Mouse (Mus musculus) CH12.LX (cell line): ENCODE results near the gene Lrrc1. TPM values are rescaled to one million over a fixed set of nuclear protein-coding genes. Genes with fewer than 3 reads are reported as not detected.

Experiments used
- DNase-seq: peaks from one replicate; pipeline ENCODE4 v3.0.0-alpha.2; 2013; ENCODE audit errors: extremely low read depth
- H3K27ac ChIP-seq: 2 replicates; pipeline ENCODE4 v1.5.1; 2012; ENCODE audit warnings: low read depth, mild to moderate bottlenecking, control low read depth, moderate library complexity; ENCODE audit not compliant: insufficient read depth
- H3K27me3 ChIP-seq: replicated peaks from 2 replicates; pipeline ENCODE3; 2012; ENCODE audit warnings: inconsistent platforms
- H3K36me3 ChIP-seq, 2 experiments: replicated peaks in 1 of 2; 2 replicates each; pipeline versions ENCODE3 to v1.6.1; 2012; ENCODE audit warnings: inconsistent platforms in 1 of 2, low read length in 1 of 2, mild to moderate bottlenecking in 1 of 2, mixed read lengths in 1 of 2, moderate library complexity in 1 of 2; ENCODE audit not compliant: control insufficient read depth in 1 of 2, insufficient read depth in 1 of 2
- H3K4me1 ChIP-seq, 2 experiments: 2 replicates each; pipeline ENCODE4 v1.6.1; 2012; ENCODE audit warnings: inconsistent platforms in 1 of 2, moderate library complexity in 1 of 2; ENCODE audit not compliant: insufficient read depth in 2 of 2, control insufficient read depth in 1 of 2
- H3K4me2 ChIP-seq: 2 replicates; pipeline ENCODE4 v1.6.1; 2012; ENCODE audit warnings: low read depth, mild to moderate bottlenecking, control low read depth; ENCODE audit not compliant: poor library complexity, insufficient read depth, severe bottlenecking
- H3K4me3 ChIP-seq, 3 experiments: fragments of 150-350 bp in 1 of 3; sonication (generic) in 1 of 3; replicated peaks in 1 of 3; 2 replicates each; pipeline versions ENCODE3 to v1.5.1; 2011 to 2012; ENCODE audit warnings: low read depth in 2 of 3, low read length in 2 of 3, mild to moderate bottlenecking in 2 of 3, moderate library complexity in 2 of 3, control low read depth in 1 of 3, improper control_type of control experiment in 1 of 3, inconsistent platforms in 1 of 3, mixed read lengths in 1 of 3; ENCODE audit not compliant: poor library complexity in 1 of 3
- H3K79me2 ChIP-seq: replicated peaks from 2 replicates; pipeline ENCODE4 v1.6.1; 2012; ENCODE audit warnings: mild to moderate bottlenecking, moderate library complexity; ENCODE audit not compliant: control insufficient read depth, poor library complexity, insufficient read depth, severe bottlenecking; ENCODE audit errors: extremely low read depth
- H3K9ac ChIP-seq: 2 replicates; pipeline ENCODE4 v1.6.1; 2012; ENCODE audit warnings: low read depth, mild to moderate bottlenecking, control low read depth, moderate library complexity; ENCODE audit not compliant: insufficient read depth
- H3K9me3 ChIP-seq: replicated peaks from 2 replicates; pipeline ENCODE3; 2012; ENCODE audit warnings: low read length, inconsistent platforms, mixed read lengths
- CHD1 ChIP-seq: IDR thresholded peaks from 2 replicates; pipeline ENCODE4 v1.6.1; 2012; ENCODE audit warnings: low read depth, low read length, improper control_type of control experiment, inconsistent platforms
- CTCF ChIP-seq, 2 experiments: IDR thresholded peaks in 1 of 2; conservative IDR thresholded peaks in 1 of 2; 2 replicates each; pipeline ENCODE4 v1.5.1; 2011 to 2012; ENCODE audit warnings: low read depth in 2 of 2, low read length in 2 of 2, improper control_type of control experiment in 1 of 2, inconsistent platforms in 1 of 2, mild to moderate bottlenecking in 1 of 2, moderate library complexity in 1 of 2
- E2F4 ChIP-seq: IDR thresholded peaks from 2 replicates; pipeline ENCODE4 v1.6.1; 2011; ENCODE audit warnings: low read depth, low read length, improper control_type of control experiment; ENCODE audit not compliant: insufficient replicate concordance
- EP300 ChIP-seq: IDR thresholded peaks from 2 replicates; pipeline ENCODE4 v1.6.1; 2011; ENCODE audit warnings: low read length, improper control_type of control experiment
- ETS1 ChIP-seq: conservative IDR thresholded peaks from 2 replicates; pipeline ENCODE4 v1.6.1; 2012; ENCODE audit warnings: low read depth, mild to moderate bottlenecking, inconsistent platforms, low read length, improper control_type of control experiment, moderate library complexity
- GABPA ChIP-seq: IDR thresholded peaks from 2 replicates; pipeline ENCODE4 v1.6.1; 2012; ENCODE audit warnings: low read depth, low read length, improper control_type of control experiment, inconsistent platforms; ENCODE audit not compliant: insufficient replicate concordance
- IRF4 ChIP-seq: IDR thresholded peaks from 2 replicates; pipeline ENCODE4 v1.6.1; 2014; ENCODE audit warnings: low read depth, mild to moderate bottlenecking, inconsistent platforms, low read length, improper control_type of control experiment
- JUN ChIP-seq: IDR thresholded peaks from 2 replicates; pipeline ENCODE4 v1.6.1; 2011; ENCODE audit warnings: low read depth, mild to moderate bottlenecking, low read length, improper control_type of control experiment, moderate library complexity; ENCODE audit not compliant: insufficient read depth
- JUND ChIP-seq: conservative IDR thresholded peaks from 2 replicates; pipeline ENCODE4 v1.6.1; 2011; ENCODE audit warnings: low read depth, low read length, improper control_type of control experiment
- MEF2A ChIP-seq: IDR thresholded peaks from 2 replicates; pipeline ENCODE4 v1.6.1; 2014; ENCODE audit warnings: low read depth, mild to moderate bottlenecking, inconsistent platforms, low read length, improper control_type of control experiment, borderline replicate concordance
- MXI1 ChIP-seq: IDR thresholded peaks from 2 replicates; pipeline ENCODE4 v1.6.1; 2011; ENCODE audit warnings: mild to moderate bottlenecking, low read depth, low read length, improper control_type of control experiment
- NRF1 ChIP-seq: IDR thresholded peaks from 2 replicates; pipeline ENCODE4 v1.6.1; 2014; ENCODE audit warnings: low read depth, mild to moderate bottlenecking, inconsistent platforms, low read length, improper control_type of control experiment, moderate library complexity
- POLR2A ChIP-seq: IDR thresholded peaks from 2 replicates; pipeline ENCODE4 v1.6.1; 2011; ENCODE audit warnings: low read depth, mild to moderate bottlenecking, improper control_type of control experiment, low read length
- POLR2AphosphoS2 ChIP-seq: IDR thresholded peaks from 2 replicates; pipeline ENCODE4 v1.6.1; 2011; ENCODE audit warnings: low read depth, low read length, improper control_type of control experiment
- SIN3A ChIP-seq: IDR thresholded peaks from 2 replicates; pipeline ENCODE4 v1.6.1; 2012; ENCODE audit warnings: low read length, improper control_type of control experiment, inconsistent platforms
- SMC3 ChIP-seq: IDR thresholded peaks from 2 replicates; pipeline ENCODE4 v1.6.1; 2011; ENCODE audit warnings: low read depth, low read length, improper control_type of control experiment
- TBP ChIP-seq: conservative IDR thresholded peaks from 2 replicates; pipeline ENCODE4 v1.6.1; 2011; ENCODE audit warnings: low read depth, low read length, improper control_type of control experiment
- UBTF ChIP-seq: IDR thresholded peaks from 2 replicates; pipeline ENCODE4 v1.6.1; 2012; ENCODE audit warnings: low read depth, mild to moderate bottlenecking, inconsistent platforms, low read length, improper control_type of control experiment, moderate library complexity
- USF2 ChIP-seq: conservative IDR thresholded peaks from 2 replicates; pipeline ENCODE4 v1.6.1; 2011; ENCODE audit warnings: low read depth, low read length, improper control_type of control experiment
- ZC3H11A ChIP-seq: IDR thresholded peaks from 2 replicates; pipeline ENCODE4 v1.6.1; 2012; ENCODE audit warnings: low read depth, mild to moderate bottlenecking, inconsistent platforms, low read length, improper control_type of control experiment
- ZKSCAN1 ChIP-seq: IDR thresholded peaks from 2 replicates; pipeline ENCODE4 v1.6.1; 2012; ENCODE audit warnings: low read depth, inconsistent platforms, low read length, improper control_type of control experiment, borderline replicate concordance
- dilution Hi-C: fragments of 300-500 bp; cut with MboI; formaldehyde crosslinking; loops from 2 replicates; pipeline ENCODE4 v1.14.3; 2020; ENCODE audit warnings: low sequenced_read_pairs; ENCODE audit not compliant: extremely low pct_unique_long_range_greater_than_20kb, extremely low pct_ligation_motif_present
- in situ Hi-C: fragments of 300-500 bp; cut with MboI; formaldehyde crosslinking; loops from 3 replicates; pipeline ENCODE4 v1.14.3; 2019; ENCODE audit warnings: low sequenced_read_pairs, low pct_ligation_motif_present, low pct_unique_long_range_greater_than_20kb, mixed read lengths
- polyA plus RNA-seq: library from polyadenylated mRNA; unstranded; fragments of >175 nt; gene quantifications from 2 replicates; pipeline ENCODE4 v1.2.1, GENCODE M21; 2012; ENCODE audit warnings: low read depth; ENCODE audit not compliant: insufficient read length
- total RNA-seq, 2 experiments: library from RNA; depleted of rRNA; stranded (reverse); fragments of 300-350 nt in 1 of 2; fragments of >200 nt in 1 of 2; gene quantifications; 2 replicates each; pipeline ENCODE4 v1.2.3; 2012 to 2014

The Lrrc1 gene
- total and polyA plus RNA-seq, 3 experiments: 15.4 to 15.8 (median 15.8) TPM

GRCm38 (mm10) chr9:77556435-77556834 lies 11.8 kb upstream of the Lrrc1 start:
- no peaks in the 10 kb centered on the region for H3K27me3 ChIP-seq
- in situ Hi-C loops (no loop called here), dilution Hi-C loops (no loop called here)
- H3K9me3 ChIP-seq: peaks cover under 1% of the 10 kb centered on the region
- peak overlapping the region in 2 of 3 experiments; percentile 6 to 51 for H3K4me3 ChIP-seq
- peaks cover 27 to 63% of the 10 kb centered on the region in 2 experiments for H3K4me1 ChIP-seq
- peak overlapping the region; percentile 10; the same call in 1 of the 2 replicates for H3K4me2 ChIP-seq
- TF ChIP-seq POLR2AphosphoS2 (no peak), SIN3A (no peak), E2F4 (no peak), ZKSCAN1 (no peak), USF2 (no peak), CHD1 (no peak), EP300 (no peak), IRF4 (no peak), ZC3H11A (no peak), ETS1 (no peak), MXI1 (no peak), UBTF (no peak)
- peak overlapping the region; percentile 51; the same call in 1 of the 2 replicates for H3K9ac ChIP-seq
- H3K79me2 ChIP-seq: no peaks in the 10 kb centered on the region
- no peak overlapping the region for H3K27ac ChIP-seq
- no peak for DNase-seq
- peaks cover 16 to 33% of the 10 kb centered on the region in 2 experiments for H3K36me3 ChIP-seq

- Histone ChIP-seq H3K27me3 (no peaks in the 10 kb centered on the region), H3K4me2 (no peak overlapping the region), H3K4me1 (peaks cover 8 to 50% of the 10 kb centered on the region in 2 experiments), H3K27ac (no peak overlapping the region), H3K9ac (no peak overlapping the region)
- in situ Hi-C loops: no loop called here
- DNase-seq: no peak
- no peak for TF ChIP-seq JUND
- TF ChIP-seq USF2: no peak
- no peak for TF ChIP-seq CTCF (conservative IDR thresholded peaks at IDR 0.05 in 1 of 2, IDR thresholded peaks at IDR 0.05 in 1 of 2; ENCODE audit: low read depth in 2 of 2, low read length in 2 of 2)
- TF ChIP-seq SMC3: no peak
- TF ChIP-seq GABPA: no peak
- TF ChIP-seq TBP: no peak
- TF ChIP-seq MEF2A: no peak
- TF ChIP-seq NRF1: no peak
- TF ChIP-seq JUN: no peak
- no peak for TF ChIP-seq EP300
- no peak for TF ChIP-seq POLR2A
- TF ChIP-seq MXI1: no peak
- TF ChIP-seq, all 38 proteins: peak for 0
- peaks cover 18 to 37% of the 10 kb centered on the region in 2 experiments for H3K36me3 ChIP-seq
- H3K9me3 ChIP-seq: peaks cover 3% of the 10 kb centered on the region
- no peaks in the 10 kb centered on the region for H3K79me2 ChIP-seq
- dilution Hi-C loops: no loop called here
- H3K4me3 ChIP-seq: no peak overlapping the region
Measured at GRCm38 (mm10) chr9:77553465-77553864, 8.8 kb upstream of the Lrrc1 start.
